Comparison of ENCODE assay signal across 8 mouse cellular contexts in genomic region chr9:20645121-20645520, GRCm38 (mm10). TPM values are rescaled to one million over a fixed set of nuclear protein-coding genes. Genes with fewer than 3 reads are reported as not detected.
DNase-seq lines count a peak whose midpoint lies in the region; ATAC-seq and TF ChIP-seq lines count a peak whose summit lies in the region.

No protein-coding gene starts in this region.

- peaks cover 12% of the 10 kb centered on the region for H3K4me1 ChIP-seq in kidney, embryonic 14.5 days (ENCODE audit: control insufficient read depth, insufficient read depth, low read length)
- H3K4me1 ChIP-seq in G1E (ENCODE audit: insufficient read depth, low read depth, low read length): peaks cover 60% of the 10 kb centered on the region
- H3K4me1 ChIP-seq in forebrain, embryonic 12.5 days: peaks cover 42% of the 10 kb centered on the region
- H3K4me1 ChIP-seq in liver, embryonic 12.5 days: peaks cover 72% of the 10 kb centered on the region
- H3K4me1 ChIP-seq in neural tube, embryonic 12.5 days: peaks cover 31% of the 10 kb centered on the region

- peak overlapping the region; percentile 64 for H3K4me3 ChIP-seq in kidney, embryonic 14.5 days (ENCODE audit: low read length)
- H3K4me3 ChIP-seq in G1E (ENCODE audit: low read depth, low read length): peak overlapping the region; percentile 92
- H3K4me3 ChIP-seq in forebrain, embryonic 12.5 days (replicated peaks): peak overlapping the region; percentile 84
- H3K4me3 ChIP-seq in liver, embryonic 12.5 days: peak overlapping the region; percentile 93
- peak overlapping the region; percentile 76 for H3K4me3 ChIP-seq in neural tube, embryonic 12.5 days

- no peak for TF ChIP-seq CTCF in G1E (IDR thresholded peaks at IDR 0.05; ENCODE audit: low read depth, low read length)

- WGBS in kidney, embryonic 14.5 days: 3% methylated on average over 17 of the region's 17 CpGs
- WGBS in forebrain, embryonic 12.5 days: 3% methylated on average over 17 of the region's 17 CpGs
- WGBS in liver, embryonic 12.5 days (ENCODE audit: insufficient replicate concordance): 2% methylated on average over 17 of the region's 17 CpGs
- 6% methylated on average over 17 of the region's 17 CpGs for WGBS in neural tube, embryonic 12.5 days

- peaks cover 26% of the 10 kb centered on the region; the same call in 1 of the 2 replicates for H3K36me3 ChIP-seq in kidney, embryonic 14.5 days (ENCODE audit: control insufficient read depth, insufficient read depth, low read length)
- H3K36me3 ChIP-seq in G1E (replicated peaks): peaks cover 58% of the 10 kb centered on the region
- H3K36me3 ChIP-seq in forebrain, embryonic 12.5 days (replicated peaks): peaks cover 29% of the 10 kb centered on the region
- H3K36me3 ChIP-seq in liver, embryonic 12.5 days: peaks cover 25% of the 10 kb centered on the region
- H3K36me3 ChIP-seq in neural tube, embryonic 12.5 days: peaks cover 33% of the 10 kb centered on the region

- DNase-seq in kidney, postnatal 36 days: no peak
- peak; percentile 37 for DNase-seq in G1E (ENCODE audit: low spot score)
- no peak for DNase-seq in frontal cortex, postnatal 25 days (ENCODE audit: low spot score in 2 of 2)
- no peak for DNase-seq in urinary bladder, postnatal 4 days (ENCODE audit: low spot score in 2 of 2)

- no peak for ATAC-seq in kidney, embryonic 14.5 days (ENCODE audit: low FRiP score, low TSS enrichment)
- ATAC-seq in G1E (ENCODE audit: extremely low read depth, insufficient number of reproducible peaks, low FRiP score, poor library complexity, severe bottlenecking): no peak
- no peak for ATAC-seq in forebrain, embryonic 12.5 days (ENCODE audit: low FRiP score)
- ATAC-seq in liver, embryonic 12.5 days: no peak
- ATAC-seq in neural tube, embryonic 12.5 days (ENCODE audit: low FRiP score, low read depth): no peak

- H3K27me3 ChIP-seq in kidney, embryonic 14.5 days (ENCODE audit: control insufficient read depth, insufficient read depth, low read length): no peaks in the 10 kb centered on the region
- H3K27me3 ChIP-seq in G1E (ENCODE audit: insufficient read depth, low read length): no peaks in the 10 kb centered on the region
- H3K27me3 ChIP-seq in forebrain, embryonic 12.5 days: no peaks in the 10 kb centered on the region
- no peaks in the 10 kb centered on the region for H3K27me3 ChIP-seq in liver, embryonic 12.5 days (replicated peaks)
- H3K27me3 ChIP-seq in neural tube, embryonic 12.5 days (replicated peaks): no peaks in the 10 kb centered on the region

- H3K4me2 ChIP-seq in kidney, embryonic 14.5 days (replicated peaks; ENCODE audit: low read depth, low read length): peak overlapping the region; percentile 90
- peak overlapping the region; percentile 98 for H3K4me2 ChIP-seq in forebrain, embryonic 12.5 days
- H3K4me2 ChIP-seq in liver, embryonic 12.5 days: peak overlapping the region; percentile 99
- peak overlapping the region; percentile 92 for H3K4me2 ChIP-seq in neural tube, embryonic 12.5 days (replicated peaks)

- H3K9ac ChIP-seq in kidney, embryonic 14.5 days (ENCODE audit: low read depth, low read length): peak overlapping the region; percentile 85
- peak overlapping the region; percentile 86 for H3K9ac ChIP-seq in forebrain, embryonic 12.5 days
- peak overlapping the region; percentile 87 for H3K9ac ChIP-seq in liver, embryonic 12.5 days
- H3K9ac ChIP-seq in neural tube, embryonic 12.5 days: peak overlapping the region; percentile 72

- no peaks in the 10 kb centered on the region for H3K9me3 ChIP-seq in kidney, embryonic 14.5 days (ENCODE audit: control insufficient read depth, low read length)
- H3K9me3 ChIP-seq in G1E (replicated peaks): no peaks in the 10 kb centered on the region
- no peaks in the 10 kb centered on the region for H3K9me3 ChIP-seq in forebrain, embryonic 12.5 days
- no peaks in the 10 kb centered on the region for H3K9me3 ChIP-seq in liver, embryonic 12.5 days (replicated peaks)
- H3K9me3 ChIP-seq in neural tube, embryonic 12.5 days: no peaks in the 10 kb centered on the region

- peak overlapping the region; percentile 63 for H3K27ac ChIP-seq in kidney, embryonic 14.5 days (ENCODE audit: low read depth, low read length)
- peak overlapping the region; percentile 81 for H3K27ac ChIP-seq in forebrain, embryonic 12.5 days
- peak overlapping the region; percentile 86 for H3K27ac ChIP-seq in liver, embryonic 12.5 days
- no peak overlapping the region for H3K27ac ChIP-seq in neural tube, embryonic 12.5 days

RNA-seq across cellular contexts. Expression of gene Fbxl12, which starts 0.6 kb away (rescaled TPM):
- polyA plus RNA-seq in kidney, embryonic 14.5 days (2014; fragmentation: Nextera tagmentation; extraction: Ambion mirVana): 14.6 and 16.8 TPM in 2 replicates
- 25.6 and 34.2 TPM in 2 replicates for total RNA-seq in G1E (2014; fragmentation: Nextera tagmentation)
- total RNA-seq in G1E (2017): 6.3 and 7.9 TPM in 2 replicates
- 15.4 and 22.0 TPM in 2 replicates for polyA plus RNA-seq in G1E (2012)
- 16.2 and 16.4 TPM in 2 replicates for polyA plus RNA-seq in forebrain, embryonic 12.5 days (2016; fragmentation: Nextera tagmentation; extraction: Ambion mirVana)
- polyA plus RNA-seq in liver, embryonic 12.5 days (2016; fragmentation: Nextera tagmentation; extraction: Ambion mirVana): 6.2 and 6.4 TPM in 2 replicates
- polyA plus RNA-seq in neural tube, embryonic 12.5 days (2016; fragmentation: Nextera tagmentation; extraction: Ambion mirVana): 19.4 and 19.9 TPM in 2 replicates

RNA-seq across cellular contexts. Expression of gene Ubl5, which starts 2.4 kb away (rescaled TPM):
- 375 and 531 TPM in 2 replicates for polyA plus RNA-seq in kidney, embryonic 14.5 days (2014; fragmentation: Nextera tagmentation; extraction: Ambion mirVana)
- total RNA-seq in G1E (2014; fragmentation: Nextera tagmentation): 175 and 176 TPM in 2 replicates
- 256 and 270 TPM in 2 replicates for total RNA-seq in G1E (2017)
- polyA plus RNA-seq in G1E (2012): 9.2 and 18.4 TPM in 2 replicates
- polyA plus RNA-seq in forebrain, embryonic 12.5 days (2016; fragmentation: Nextera tagmentation; extraction: Ambion mirVana): 499 and 516 TPM in 2 replicates
- 307 TPM in 2 replicates for polyA plus RNA-seq in liver, embryonic 12.5 days (2016; fragmentation: Nextera tagmentation; extraction: Ambion mirVana)
- polyA plus RNA-seq in neural tube, embryonic 12.5 days (2016; fragmentation: Nextera tagmentation; extraction: Ambion mirVana): 463 and 477 TPM in 2 replicates

RNA-seq across cellular contexts. Expression of gene Pin1, which starts 6.8 kb away (rescaled TPM):
- polyA plus RNA-seq in kidney, embryonic 14.5 days (2014; fragmentation: Nextera tagmentation; extraction: Ambion mirVana): 57.9 and 70.0 TPM in 2 replicates
- total RNA-seq in G1E (2014; fragmentation: Nextera tagmentation): 13.2 and 17.6 TPM in 2 replicates
- total RNA-seq in G1E (2017): 17.0 and 21.3 TPM in 2 replicates
- polyA plus RNA-seq in G1E (2012): 27.3 and 28.7 TPM in 2 replicates
- 53.9 and 56.2 TPM in 2 replicates for polyA plus RNA-seq in forebrain, embryonic 12.5 days (2016; fragmentation: Nextera tagmentation; extraction: Ambion mirVana)
- polyA plus RNA-seq in liver, embryonic 12.5 days (2016; fragmentation: Nextera tagmentation; extraction: Ambion mirVana): 37.2 and 39.0 TPM in 2 replicates
- 52.8 and 56.0 TPM in 2 replicates for polyA plus RNA-seq in neural tube, embryonic 12.5 days (2016; fragmentation: Nextera tagmentation; extraction: Ambion mirVana)

Comparison
In these comparisons a context has a peak if more than half of its experiments do, and no peak if none do; other contexts are left out.
1. RNA of gene Ubl5, which starts 2.4 kb away (polyA plus RNA-seq): 499 to 516 TPM in forebrain, embryonic 12.5 days, 463 to 477 TPM in neural tube, embryonic 12.5 days, 375 to 531 TPM in kidney, embryonic 14.5 days and 307 TPM in liver, embryonic 12.5 days; 9.2 to 18.4 TPM in G1E; every median in the first group is over 10 times any median in the second.
2. Peak in every context shown above with its lines, with median percentiles within 50 percentile points of each other: H3K4me2 ChIP-seq, H3K4me3 ChIP-seq and H3K9ac ChIP-seq.